In the genomic region with DNA sequence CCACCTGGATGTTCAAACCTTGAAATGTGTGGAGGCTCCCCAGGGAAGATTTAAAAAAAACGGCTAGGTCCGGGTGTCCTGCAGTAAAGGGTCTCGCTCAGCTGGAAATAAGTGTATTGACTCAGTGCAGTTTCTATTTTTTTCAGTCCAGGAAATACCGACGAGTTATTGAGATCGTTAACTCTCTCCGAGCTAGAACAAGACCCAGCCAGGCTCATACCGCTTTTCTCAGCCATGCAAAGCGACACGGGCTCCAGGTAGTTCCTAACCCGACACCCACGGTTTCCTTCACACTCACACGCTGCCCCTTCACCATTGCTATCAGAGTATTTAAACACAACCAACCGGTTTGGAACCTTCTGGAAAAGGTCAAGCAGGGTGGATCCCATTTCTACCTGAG, we compare ENCODE assay signal across 16 mouse cellular contexts. TPM values are rescaled to one million over a fixed set of nuclear protein-coding genes. Genes with fewer than 3 reads are reported as not detected.
A peak's percentile ranks its signal among the peaks of the same experiment; 100 is the strongest.
DNase-seq lines count a peak whose midpoint lies in the region; ATAC-seq and TF ChIP-seq lines count a peak whose summit lies in the region.
"Had no signal": no experiment of that assay in that cellular context is flagged by ENCODE, and none has a peak within 500 bp of the region (broad histone marks: within the 10 kb centered on the region; RNA-seq: fewer than 3 reads in every experiment).

No protein-coding gene starts in this region.

- WGBS in kidney, adult 2 months: 6% methylated on average over 14 of the region's 14 CpGs
- 62% methylated on average over 14 of the region's 14 CpGs for WGBS in neural tube, embryonic 15.5 days
- 9% methylated on average over 14 of the region's 14 CpGs for WGBS in kidney, postnatal 0 days
- WGBS in stomach, postnatal 0 days: 24% methylated on average over 14 of the region's 14 CpGs

- no peaks in the 10 kb centered on the region for H3K36me3 ChIP-seq in kidney, adult 2 months (ENCODE audit: control insufficient read depth, insufficient read depth, low read length)
- no peaks in the 10 kb centered on the region for H3K36me3 ChIP-seq in neural tube, embryonic 15.5 days
- no peaks in the 10 kb centered on the region for H3K36me3 ChIP-seq in kidney, postnatal 0 days (ENCODE audit: insufficient read depth, low read length)
- H3K36me3 ChIP-seq in stomach, postnatal 0 days (ENCODE audit: control insufficient read depth, insufficient read depth, low read length): no peaks in the 10 kb centered on the region
- H3K36me3 ChIP-seq: forebrain, embryonic 10.5 days had no signal

- no peaks in the 10 kb centered on the region for H3K27me3 ChIP-seq in kidney, adult 2 months (replicated peaks; ENCODE audit: control insufficient read depth, insufficient read depth, low read length)
- H3K27me3 ChIP-seq in neural tube, embryonic 15.5 days (replicated peaks): no peaks in the 10 kb centered on the region
- no peaks in the 10 kb centered on the region for H3K27me3 ChIP-seq in kidney, postnatal 0 days (ENCODE audit: insufficient read depth, low read length)
- no peaks in the 10 kb centered on the region for H3K27me3 ChIP-seq in stomach, postnatal 0 days (ENCODE audit: control insufficient read depth, insufficient read depth, low read length)

- TF ChIP-seq CTCF in kidney, adult 2 months (conservative IDR thresholded peaks at IDR 0.05; ENCODE audit: insufficient read depth, insufficient read length, low read depth, low read length): no peak
- no peak for TF ChIP-seq CTCF in kidney, postnatal 0 days (IDR thresholded peaks at IDR 0.05; ENCODE audit: low read depth)
- TF ChIP-seq CTCF in stomach, postnatal 0 days (IDR thresholded peaks at IDR 0.05; ENCODE audit: low read depth): no peak

- no peak overlapping the region for H3K9ac ChIP-seq in neural tube, embryonic 15.5 days (replicated peaks)
- peak overlapping the region; percentile 32 for H3K9ac ChIP-seq in kidney, postnatal 0 days (ENCODE audit: low read depth, low read length)
- H3K9ac ChIP-seq in stomach, postnatal 0 days (ENCODE audit: low read length): peak overlapping the region; percentile 55; the same call in 1 of the 2 replicates

- TF ChIP-seq EP300 in stomach, postnatal 0 days (optimal IDR thresholded peaks at IDR 0.05): no peak

- TF ChIP-seq POLR2A in kidney, adult 2 months (IDR thresholded peaks at IDR 0.05; ENCODE audit: low read depth, low read length): no peak

- H3K4me1 ChIP-seq in kidney, adult 2 months (ENCODE audit: control insufficient read depth, insufficient read depth, low read length): no peaks in the 10 kb centered on the region
- H3K4me1 ChIP-seq in neural tube, embryonic 15.5 days: no peaks in the 10 kb centered on the region
- H3K4me1 ChIP-seq in kidney, postnatal 0 days (replicated peaks; ENCODE audit: insufficient read depth, low read length): peaks cover 26% of the 10 kb centered on the region
- H3K4me1 ChIP-seq in stomach, postnatal 0 days (replicated peaks; ENCODE audit: control insufficient read depth, insufficient read depth): peaks cover 9% of the 10 kb centered on the region; the same call in 1 of the 2 replicates

- H3K9me3 ChIP-seq in neural tube, embryonic 15.5 days (replicated peaks): no peaks in the 10 kb centered on the region
- no peaks in the 10 kb centered on the region for H3K9me3 ChIP-seq in kidney, postnatal 0 days (replicated peaks; ENCODE audit: low read length)
- H3K9me3 ChIP-seq in stomach, postnatal 0 days (ENCODE audit: control insufficient read depth, low read length): no peaks in the 10 kb centered on the region
- H3K9me3 ChIP-seq: forebrain, embryonic 10.5 days; megakaryocyte, embryonic 14.5 days had no signal

- ATAC-seq in neural tube, embryonic 15.5 days (ENCODE audit: low FRiP score): no peak
- no peak; the same call in 1 of the 2 replicates for ATAC-seq in kidney, postnatal 0 days (replicated peaks; ENCODE audit: low FRiP score, low read depth)
- ATAC-seq in stomach, postnatal 0 days (ENCODE audit: low FRiP score, low TSS enrichment): peak; percentile 41

- peak overlapping the region; percentile 27 for H3K4me2 ChIP-seq in neural tube, embryonic 15.5 days
- H3K4me2 ChIP-seq in kidney, postnatal 0 days (ENCODE audit: low read length): peak overlapping the region; percentile 55
- peak overlapping the region; percentile 61 for H3K4me2 ChIP-seq in stomach, postnatal 0 days (replicated peaks; ENCODE audit: low read depth)
- H3K4me2 ChIP-seq: liver, embryonic 11.5 days had no signal

- H3K4me3 ChIP-seq in kidney, adult 2 months (ENCODE audit: insufficient read depth, low read depth, low read length): peak overlapping the region; percentile 46
- no peak overlapping the region for H3K4me3 ChIP-seq in neural tube, embryonic 15.5 days (replicated peaks)
- H3K4me3 ChIP-seq in kidney, postnatal 0 days (replicated peaks; ENCODE audit: low read depth, low read length): peak overlapping the region; percentile 19
- H3K4me3 ChIP-seq in stomach, postnatal 0 days (ENCODE audit: low read depth, low read length): peak overlapping the region; percentile 31
- H3K4me3 ChIP-seq: forebrain, embryonic 10.5 days had no signal

- no peak for DNase-seq in kidney, adult 2 months
- no peak for DNase-seq in kidney, adult 18-20 months
- DNase-seq in neural tube, embryonic 10.5 days (ENCODE audit: extremely low spot score, low spot score): no peak
- DNase-seq in kidney, postnatal 0 days (ENCODE audit: low spot score): peak; percentile 77
- DNase-seq in stomach, postnatal 0 days (ENCODE audit: low spot score): peak; percentile 45
- no peak for DNase-seq in cerebellum, adult 11-12 months
- DNase-seq in frontal cortex, adult 2 months (ENCODE audit: extremely low spot score in 1 of 2, low spot score in 1 of 2): no peak
- DNase-seq: adrenal gland, postnatal 25 days; cerebellum, adult 11 months; gastrocnemius, postnatal 36 days; heart, postnatal 36 days; thymus, adult 18-20 months had no signal

- peak overlapping the region; percentile 48 for H3K27ac ChIP-seq in kidney, adult 2 months (ENCODE audit: insufficient read depth, low read depth, low read length)
- H3K27ac ChIP-seq in neural tube, embryonic 15.5 days (replicated peaks): no peak overlapping the region
- no peak overlapping the region for H3K27ac ChIP-seq in kidney, postnatal 0 days
- H3K27ac ChIP-seq in stomach, postnatal 0 days (replicated peaks): peak overlapping the region; percentile 1
- H3K27ac ChIP-seq: forebrain, embryonic 10.5 days had no signal

RNA-seq across cellular contexts. Expression of gene Hcar1, which starts 1.8 kb away (rescaled TPM):
- 11.1 and 13.0 TPM in 2 replicates for polyA plus RNA-seq in kidney, adult 2 months (2012; rRNA removed)
- polyA plus RNA-seq in neural tube, embryonic 15.5 days (2015; fragmentation: Nextera tagmentation; extraction: Ambion mirVana): 0.49 and 0.65 TPM in 2 replicates
- 3.3 and 3.6 TPM in 2 replicates for polyA plus RNA-seq in kidney, postnatal 0 days (2015; fragmentation: Nextera tagmentation; extraction: Ambion mirVana)
- polyA plus RNA-seq in stomach, postnatal 0 days (2015; fragmentation: Nextera tagmentation; extraction: Ambion mirVana): 4.9 and 6.0 TPM in 2 replicates
- 1.0 and 1.1 TPM in 2 replicates for polyA plus RNA-seq in frontal cortex, adult 2 months (2012; rRNA removed)
- polyA plus RNA-seq: forebrain, embryonic 10.5 days had no signal

RNA-seq across cellular contexts. Expression of gene Hcar2, which starts 12.8 kb away (rescaled TPM):
- 1.9 and 2.6 TPM in 2 replicates for polyA plus RNA-seq in kidney, adult 2 months (2012; rRNA removed)
- polyA plus RNA-seq in neural tube, embryonic 15.5 days (2015; fragmentation: Nextera tagmentation; extraction: Ambion mirVana): 0.13 TPM in 1 of 2 replicates, not detected in the other
- 0.15 TPM in 1 of 2 replicates, not detected in the other for polyA plus RNA-seq in kidney, postnatal 0 days (2015; fragmentation: Nextera tagmentation; extraction: Ambion mirVana)
- 24.0 and 26.8 TPM in 2 replicates for polyA plus RNA-seq in stomach, postnatal 0 days (2015; fragmentation: Nextera tagmentation; extraction: Ambion mirVana)
- 0.10 TPM in 1 of 2 replicates, not detected in the other for polyA plus RNA-seq in frontal cortex, adult 2 months (2012; rRNA removed)
- polyA plus RNA-seq: forebrain, embryonic 10.5 days; liver, embryonic 11.5 days had no signal

RNA-seq across cellular contexts. Expression of gene Denr, which starts 28.9 kb away (rescaled TPM):
- 22.6 and 41.0 TPM in 2 replicates for polyA plus RNA-seq in kidney, adult 2 months (2012; rRNA removed)
- polyA plus RNA-seq in neural tube, embryonic 15.5 days (2015; fragmentation: Nextera tagmentation; extraction: Ambion mirVana): 120 and 123 TPM in 2 replicates
- polyA plus RNA-seq in kidney, postnatal 0 days (2015; fragmentation: Nextera tagmentation; extraction: Ambion mirVana): 128 and 133 TPM in 2 replicates
- polyA plus RNA-seq in stomach, postnatal 0 days (2015; fragmentation: Nextera tagmentation; extraction: Ambion mirVana): 107 and 122 TPM in 2 replicates
- polyA plus RNA-seq in frontal cortex, adult 2 months (2012; rRNA removed): 52.0 and 53.2 TPM in 2 replicates

RNA-seq across cellular contexts. Expression of gene Gm43518, which starts 49.2 kb away (rescaled TPM):
- polyA plus RNA-seq in kidney, adult 2 months (2012; rRNA removed): 0.56 and 0.64 TPM in 2 replicates
- polyA plus RNA-seq in neural tube, embryonic 15.5 days (2015; fragmentation: Nextera tagmentation; extraction: Ambion mirVana): 4.3 and 5.9 TPM in 2 replicates
- 1.0 and 1.6 TPM in 2 replicates for polyA plus RNA-seq in kidney, postnatal 0 days (2015; fragmentation: Nextera tagmentation; extraction: Ambion mirVana)
- 0.56 and 0.91 TPM in 2 replicates for polyA plus RNA-seq in stomach, postnatal 0 days (2015; fragmentation: Nextera tagmentation; extraction: Ambion mirVana)
- 1.3 and 1.6 TPM in 2 replicates for polyA plus RNA-seq in frontal cortex, adult 2 months (2012; rRNA removed)

RNA-seq across cellular contexts. Expression of gene Ccdc62, which starts 52.4 kb away (rescaled TPM):
- polyA plus RNA-seq in kidney, adult 2 months (2012; rRNA removed): 3.7 and 4.1 TPM in 2 replicates
- polyA plus RNA-seq in neural tube, embryonic 15.5 days (2015; fragmentation: Nextera tagmentation; extraction: Ambion mirVana): 5.0 and 6.6 TPM in 2 replicates
- 6.4 and 7.1 TPM in 2 replicates for polyA plus RNA-seq in kidney, postnatal 0 days (2015; fragmentation: Nextera tagmentation; extraction: Ambion mirVana)
- 5.4 TPM in 2 replicates for polyA plus RNA-seq in stomach, postnatal 0 days (2015; fragmentation: Nextera tagmentation; extraction: Ambion mirVana)
- 5.2 and 8.1 TPM in 2 replicates for polyA plus RNA-seq in frontal cortex, adult 2 months (2012; rRNA removed)

Comparison
In these comparisons a context has a peak if more than half of its experiments do, and no peak if none do; other contexts are left out.
1. DNase-seq: peak in kidney, postnatal 0 days (single experiment) and stomach, postnatal 0 days (single experiment); none in kidney, adult 2 months (single experiment), kidney, adult 18-20 months (single experiment), neural tube, embryonic 10.5 days (single experiment), cerebellum, adult 11-12 months (single experiment) and frontal cortex, adult 2 months (0 of 2).
2. H3K27ac ChIP-seq: peak in kidney, adult 2 months (single experiment) and stomach, postnatal 0 days (single experiment); none in neural tube, embryonic 15.5 days (single experiment) and kidney, postnatal 0 days (single experiment).
3. Peak in every context shown above with its lines, with median percentiles within 50 percentile points of each other: H3K4me2 ChIP-seq.